Mouse (Mus musculus) bone marrow macrophage, adult 2 months (primary cell): ENCODE measurements at regions not wholly inside any gene's neighbourhood (a gene's known extent, or its start where the extent isn't known, plus 50 kb on each side); places are given as distances from the start of the nearest gene placed in this dataset.

Experiments used
- CTCF ChIP-seq: IDR thresholded peaks from 2 replicates; pipeline ENCODE4 v1.5.1; 2012; ENCODE audit warnings: low read depth, mild to moderate bottlenecking, low read length, moderate library complexity
- POLR2A ChIP-seq: IDR thresholded peaks from 2 replicates; pipeline ENCODE4 v1.6.1; 2012; ENCODE audit warnings: mild to moderate bottlenecking, low read depth, low read length, borderline replicate concordance

- TF ChIP-seq CTCF (no peak), POLR2A (no peak)
Observed at GRCm38 (mm10) chr12:77067115-77067514, 105.1 kb upstream of the Max start.
